In the genomic region with DNA sequence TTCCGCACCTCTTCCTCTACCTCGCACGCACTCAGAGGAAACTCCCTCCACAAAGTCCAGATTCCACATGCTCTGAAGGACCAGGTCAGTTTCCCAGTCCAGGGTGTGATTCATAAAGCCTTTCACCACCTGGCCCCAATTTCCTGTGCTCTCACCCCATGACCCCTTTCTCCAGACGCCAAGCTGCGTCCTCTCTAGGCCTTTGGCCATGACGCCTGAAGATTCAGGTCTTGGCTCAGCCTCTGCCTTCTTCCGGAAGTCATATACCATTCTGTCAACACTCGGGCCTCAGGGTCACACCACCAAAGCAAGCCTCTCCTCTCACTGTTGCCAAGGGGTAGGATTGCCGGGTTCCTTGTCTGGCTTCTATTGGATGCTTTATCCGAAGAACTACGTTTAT, we compare ENCODE assay signal across 10 mouse cellular contexts.
DNase-seq lines count a peak whose midpoint lies in the region; ATAC-seq lines count a peak whose summit lies in the region.
"Had no signal": no experiment of that assay in that cellular context is flagged by ENCODE, and none has a peak within 500 bp of the region (broad histone marks: within the 10 kb centered on the region; RNA-seq: fewer than 3 reads in every experiment).

No protein-coding gene starts in this region.

- ATAC-seq in midbrain, embryonic 15.5 days (replicated peaks): no peak
- ATAC-seq in heart, embryonic 12.5 days (ENCODE audit: insufficient number of reproducible peaks, low FRiP score): 0 out of 2 replicates have a peak, but pooled peaks have one; percentile 39
- peak; percentile 30; the same call in 1 of the 2 replicates for ATAC-seq in stomach, embryonic 16.5 days (ENCODE audit: insufficient read depth, low FRiP score)
- no peak for ATAC-seq in hindbrain, embryonic 12.5 days (ENCODE audit: low FRiP score)

- 72% methylated on average over 11 of the region's 11 CpGs for WGBS in midbrain, embryonic 10.5 days
- WGBS in midbrain, embryonic 15.5 days: 80% methylated on average over 11 of the region's 11 CpGs
- 45% methylated on average over 11 of the region's 11 CpGs for WGBS in heart, embryonic 12.5 days
- 40% methylated on average over 11 of the region's 11 CpGs for WGBS in stomach, embryonic 16.5 days
- WGBS in hindbrain, embryonic 12.5 days: 74% methylated on average over 11 of the region's 11 CpGs

- no peaks in the 10 kb centered on the region for H3K36me3 ChIP-seq in midbrain, embryonic 10.5 days
- H3K36me3 ChIP-seq in midbrain, embryonic 15.5 days (replicated peaks): no peaks in the 10 kb centered on the region
- no peaks in the 10 kb centered on the region for H3K36me3 ChIP-seq in heart, embryonic 12.5 days
- no peaks in the 10 kb centered on the region for H3K36me3 ChIP-seq in stomach, embryonic 16.5 days (ENCODE audit: control insufficient read depth, insufficient read depth, low read length)
- no peaks in the 10 kb centered on the region for H3K36me3 ChIP-seq in hindbrain, embryonic 12.5 days
- H3K36me3 ChIP-seq: G1E had no signal

- H3K9ac ChIP-seq in midbrain, embryonic 15.5 days: no peak overlapping the region
- H3K9ac ChIP-seq in heart, embryonic 12.5 days: no peak overlapping the region
- no peak overlapping the region for H3K9ac ChIP-seq in stomach, embryonic 16.5 days (ENCODE audit: low read length)
- H3K9ac ChIP-seq in hindbrain, embryonic 12.5 days: no peak overlapping the region

- no peaks in the 10 kb centered on the region for H3K27me3 ChIP-seq in midbrain, embryonic 10.5 days (ENCODE audit: low read depth, poor library complexity, severe bottlenecking)
- no peaks in the 10 kb centered on the region for H3K27me3 ChIP-seq in midbrain, embryonic 15.5 days (replicated peaks)
- 0 out of 2 replicates have a peak, but pooled peaks cover 22% of the 10 kb centered on the region for H3K27me3 ChIP-seq in heart, embryonic 12.5 days (replicated peaks)
- H3K27me3 ChIP-seq in stomach, embryonic 16.5 days (ENCODE audit: control insufficient read depth, insufficient read depth, low read length): no peaks in the 10 kb centered on the region
- H3K27me3 ChIP-seq in hindbrain, embryonic 12.5 days: no peaks in the 10 kb centered on the region

- H3K27ac ChIP-seq in midbrain, embryonic 10.5 days (replicated peaks): 0 out of 2 replicates have a peak overlapping the region, but pooled peaks have one; percentile 2
- H3K27ac ChIP-seq in midbrain, embryonic 15.5 days: no peak overlapping the region
- H3K27ac ChIP-seq in heart, embryonic 12.5 days (ENCODE audit: poor library complexity, severe bottlenecking): no peak overlapping the region
- H3K27ac ChIP-seq in stomach, embryonic 16.5 days (ENCODE audit: low read length): no peak overlapping the region
- H3K27ac ChIP-seq in hindbrain, embryonic 12.5 days: no peak overlapping the region

- peaks cover 28% of the 10 kb centered on the region for H3K4me1 ChIP-seq in midbrain, embryonic 10.5 days
- peaks cover 9% of the 10 kb centered on the region for H3K4me1 ChIP-seq in midbrain, embryonic 15.5 days
- peaks cover 11% of the 10 kb centered on the region for H3K4me1 ChIP-seq in heart, embryonic 12.5 days (replicated peaks)
- no peaks in the 10 kb centered on the region for H3K4me1 ChIP-seq in stomach, embryonic 16.5 days (ENCODE audit: control insufficient read depth, insufficient read depth, low read length)
- H3K4me1 ChIP-seq in hindbrain, embryonic 12.5 days: peaks cover 13% of the 10 kb centered on the region

- H3K4me2 ChIP-seq in midbrain, embryonic 15.5 days: no peak overlapping the region
- H3K4me2 ChIP-seq in heart, embryonic 12.5 days: no peak overlapping the region
- no peak overlapping the region for H3K4me2 ChIP-seq in stomach, embryonic 16.5 days (ENCODE audit: low read depth, low read length)
- no peak overlapping the region for H3K4me2 ChIP-seq in hindbrain, embryonic 12.5 days (replicated peaks)

- H3K4me3 ChIP-seq in midbrain, embryonic 10.5 days: no peak overlapping the region
- H3K4me3 ChIP-seq in midbrain, embryonic 15.5 days: no peak overlapping the region
- no peak overlapping the region for H3K4me3 ChIP-seq in heart, embryonic 12.5 days
- H3K4me3 ChIP-seq in stomach, embryonic 16.5 days (replicated peaks; ENCODE audit: low read length): no peak overlapping the region
- no peak overlapping the region for H3K4me3 ChIP-seq in hindbrain, embryonic 12.5 days

- H3K9me3 ChIP-seq in midbrain, embryonic 10.5 days (replicated peaks): no peaks in the 10 kb centered on the region
- H3K9me3 ChIP-seq in midbrain, embryonic 15.5 days: no peaks in the 10 kb centered on the region
- H3K9me3 ChIP-seq in heart, embryonic 12.5 days (replicated peaks): no peaks in the 10 kb centered on the region
- H3K9me3 ChIP-seq in stomach, embryonic 16.5 days (replicated peaks; ENCODE audit: control insufficient read depth, low read length): no peaks in the 10 kb centered on the region
- no peaks in the 10 kb centered on the region for H3K9me3 ChIP-seq in hindbrain, embryonic 12.5 days (replicated peaks)

- no peak for DNase-seq in midbrain, embryonic 10.5 days (ENCODE audit: low spot score)
- DNase-seq in kidney, postnatal 10 days: peak; percentile 87
- no peak for DNase-seq in c-Kit-positive CD71-positive TER-119-positive erythroid progenitor cells, embryonic 14.5 days (ENCODE audit: low spot score)
- no peak for DNase-seq in right cerebral cortex, postnatal 14 days
- DNase-seq: layer of hippocampus, postnatal 36 days had no signal

Comparison
In these comparisons a context has a peak if more than half of its experiments do, and no peak if none do; other contexts are left out.
1. ATAC-seq: peak in heart, embryonic 12.5 days (single experiment) and stomach, embryonic 16.5 days (single experiment); none in midbrain, embryonic 15.5 days (single experiment) and hindbrain, embryonic 12.5 days (single experiment).